Mouse (Mus musculus): ENCODE measurements around the gene Gapt.
A peak's percentile ranks its signal among the peaks of the same experiment; 100 is the strongest.
"Not testable (repeated sequence)": the region's sequence is repeated elsewhere in the genome, so short reads cannot be mapped to it uniquely, and the experiment has no call there.

Gapt gene

GRCm38 (mm10) chr13:110356941-110357340 is at the start of gene Gapt:
Gene Gapt, minus strand, starts transcription at chr13:110357199.
- DNase-seq (ENCODE audit: low spot score in 2 of 2): no peak

- peak in 1 of 2 experiments; percentile 40 for DNase-seq (ENCODE audit: low spot score in 2 of 2)
Observed at GRCm38 (mm10) chr13:110406152-110406551, 49.2 kb upstream of the Gapt start.

- DNase-seq (ENCODE audit: low spot score in 2 of 2): not testable (repeated sequence)
Observed at GRCm38 (mm10) chr13:110404686-110405085, 47.7 kb upstream of the Gapt start.

DNA sequence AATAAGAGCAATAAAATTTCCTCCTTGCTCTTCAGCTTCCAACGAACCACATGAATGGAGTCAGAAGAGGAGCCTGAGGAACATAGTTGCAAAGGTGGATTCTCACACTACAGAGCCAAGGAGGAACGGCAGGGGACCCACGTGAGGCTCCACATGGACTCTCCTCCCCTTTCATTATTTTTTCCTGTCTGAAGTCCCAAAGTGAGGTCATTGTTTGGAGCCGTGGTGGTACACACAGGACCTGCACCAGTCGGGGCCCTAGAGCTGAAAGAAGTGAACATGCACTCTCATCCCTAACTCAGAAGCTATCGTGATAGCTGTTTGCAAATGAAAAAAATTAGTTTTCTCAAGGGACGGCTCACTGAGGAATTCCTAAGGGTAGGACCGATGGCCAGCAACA is 47.1 kb upstream of the Gapt start:
- DNase-seq (ENCODE audit: low spot score in 2 of 2): no peak

DNA sequence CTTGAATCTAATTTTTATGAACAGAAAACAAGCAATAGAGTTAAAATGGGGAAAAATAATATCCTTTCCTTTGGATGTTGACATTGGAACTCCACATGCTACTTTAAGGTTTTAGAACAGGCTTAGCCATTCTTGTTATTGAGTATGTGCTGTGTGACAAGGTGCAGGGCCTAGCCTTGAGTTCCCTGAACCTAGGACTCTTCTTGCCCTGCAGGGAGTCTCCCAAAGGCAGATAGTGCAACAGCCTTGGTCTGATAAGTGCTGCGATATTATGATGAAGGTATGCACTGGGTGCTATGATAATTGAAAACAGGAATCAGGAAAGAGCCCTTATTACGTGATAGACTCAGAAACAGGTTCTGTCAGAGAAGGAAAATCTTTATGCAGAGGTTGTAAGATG is 44.9 kb upstream of the Gapt start:
- no peak for DNase-seq (ENCODE audit: low spot score in 2 of 2)

- no peak for DNase-seq (ENCODE audit: low spot score in 2 of 2)
Observed at GRCm38 (mm10) chr13:110401443-110401842, 44.4 kb upstream of the Gapt start.

DNA sequence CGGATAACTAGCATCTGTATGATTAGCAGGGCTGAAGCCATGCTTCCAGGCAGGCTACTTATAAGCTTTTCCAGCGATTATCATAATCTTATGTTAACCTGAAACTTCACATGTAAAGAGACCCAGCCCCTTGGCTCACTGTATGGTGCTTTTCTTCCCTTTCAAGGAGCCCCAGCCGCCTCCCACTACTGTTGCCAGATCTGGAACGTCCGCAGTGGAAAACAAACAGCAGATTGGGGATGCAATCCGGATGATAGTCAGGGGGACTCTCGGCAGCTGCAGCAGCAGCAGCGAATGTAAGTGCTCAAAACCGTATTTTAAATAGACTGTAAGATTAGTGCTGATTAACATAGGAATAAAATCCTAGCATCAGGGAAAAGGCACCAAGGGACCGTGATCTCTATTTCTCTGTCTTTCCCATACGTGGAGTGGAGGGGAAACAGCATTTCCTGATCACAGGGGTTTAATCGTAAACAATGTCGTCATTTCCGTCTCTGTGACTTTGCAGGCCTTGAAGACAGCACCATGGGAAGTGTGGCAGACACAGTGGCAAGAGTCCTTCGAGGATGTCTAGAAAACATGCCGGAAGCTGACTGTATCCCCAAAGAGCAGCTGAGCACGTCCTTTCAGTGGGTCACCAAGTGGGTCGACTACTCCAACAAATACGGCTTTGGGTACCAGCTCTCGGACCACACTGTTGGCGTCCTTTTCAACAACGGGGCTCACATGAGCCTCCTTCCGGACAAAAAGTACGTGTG is 41.7 kb upstream of the Gapt start:
- no peak for DNase-seq (ENCODE audit: low spot score in 2 of 2)

DNA sequence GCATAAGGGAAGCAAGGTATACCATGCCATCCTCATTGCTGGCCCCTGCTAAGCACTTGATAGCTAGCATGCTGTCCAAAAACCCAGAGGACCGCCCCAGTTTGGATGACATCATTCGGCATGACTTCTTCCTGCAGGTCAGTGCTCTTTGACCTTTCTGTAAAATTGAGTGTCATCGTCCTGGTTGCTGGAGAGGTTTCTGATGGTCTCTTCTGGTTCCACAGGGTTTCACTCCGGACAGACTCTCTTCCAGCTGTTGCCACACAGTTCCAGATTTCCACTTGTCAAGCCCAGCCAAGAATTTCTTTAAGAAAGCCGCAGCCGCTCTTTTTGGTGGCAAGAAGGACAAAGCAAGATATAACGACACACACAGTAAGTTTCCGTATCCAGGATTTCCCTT is 40.8 kb upstream of the Gapt start:
- DNase-seq (ENCODE audit: low spot score in 2 of 2): no peak

DNA sequence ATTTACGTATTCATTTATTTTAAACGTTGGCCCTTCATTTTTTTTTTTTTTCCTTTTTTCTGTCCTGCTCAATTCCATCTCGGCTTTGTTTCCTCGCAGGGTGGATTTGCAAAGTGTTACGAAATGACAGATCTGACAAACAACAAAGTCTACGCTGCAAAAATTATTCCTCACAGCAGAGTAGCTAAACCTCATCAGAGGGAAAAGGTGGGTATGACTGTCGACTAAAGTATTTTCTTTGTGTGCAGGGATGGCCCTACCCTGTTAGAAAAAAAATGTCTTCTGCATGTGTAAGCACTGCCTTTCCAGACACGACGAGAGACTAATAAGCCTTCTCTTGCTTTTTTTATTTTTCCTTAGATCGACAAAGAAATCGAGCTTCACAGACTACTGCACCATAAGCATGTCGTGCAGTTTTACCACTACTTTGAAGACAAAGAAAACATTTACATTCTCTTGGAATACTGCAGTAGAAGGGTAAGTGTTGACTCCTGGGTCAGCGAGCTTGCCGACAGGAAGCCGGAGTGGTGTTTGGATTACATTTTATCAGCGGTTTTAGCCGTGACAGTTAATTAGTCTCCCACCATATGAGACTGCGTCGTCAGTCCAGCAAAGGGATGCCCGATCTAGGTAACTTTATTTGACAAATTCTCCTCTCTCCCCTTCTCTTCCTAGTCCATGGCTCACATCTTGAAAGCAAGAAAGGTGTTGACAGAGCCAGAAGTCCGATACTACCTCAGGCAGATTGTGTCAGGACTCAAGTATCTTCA is 39.1 kb upstream of the Gapt start:
- no peak for DNase-seq (ENCODE audit: low spot score in 2 of 2)

DNA sequence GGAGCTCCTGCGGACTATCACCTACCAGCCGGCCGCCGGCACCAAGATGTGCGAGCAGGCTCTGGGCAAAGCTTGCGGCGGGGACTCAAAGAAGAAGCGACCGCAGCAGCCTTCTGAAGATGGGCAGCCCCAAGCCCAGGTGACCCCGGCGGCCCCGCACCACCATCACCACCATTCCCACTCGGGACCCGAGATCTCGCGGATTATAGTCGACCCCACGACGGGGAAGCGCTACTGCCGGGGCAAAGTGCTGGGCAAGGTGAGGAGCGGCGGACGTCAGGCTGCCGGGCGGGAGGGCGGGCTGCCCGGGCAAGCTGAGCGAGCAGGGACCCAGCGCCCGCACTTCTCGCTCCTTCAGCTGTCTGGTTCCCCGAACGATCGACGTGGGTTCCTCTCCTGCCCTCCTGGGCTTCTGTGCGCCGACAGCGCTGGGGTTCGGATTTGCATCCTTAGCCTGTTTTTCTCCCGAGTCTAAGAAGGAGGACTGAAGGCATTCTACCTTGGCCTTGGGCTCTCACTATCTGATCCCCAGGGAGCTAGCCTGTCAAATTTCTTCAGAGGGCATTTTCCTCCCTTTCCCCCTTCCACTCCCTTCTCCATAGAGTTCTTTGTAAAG is 38.3 kb upstream of the Gapt start:
- no peak for DNase-seq (ENCODE audit: low spot score in 2 of 2)

DNA sequence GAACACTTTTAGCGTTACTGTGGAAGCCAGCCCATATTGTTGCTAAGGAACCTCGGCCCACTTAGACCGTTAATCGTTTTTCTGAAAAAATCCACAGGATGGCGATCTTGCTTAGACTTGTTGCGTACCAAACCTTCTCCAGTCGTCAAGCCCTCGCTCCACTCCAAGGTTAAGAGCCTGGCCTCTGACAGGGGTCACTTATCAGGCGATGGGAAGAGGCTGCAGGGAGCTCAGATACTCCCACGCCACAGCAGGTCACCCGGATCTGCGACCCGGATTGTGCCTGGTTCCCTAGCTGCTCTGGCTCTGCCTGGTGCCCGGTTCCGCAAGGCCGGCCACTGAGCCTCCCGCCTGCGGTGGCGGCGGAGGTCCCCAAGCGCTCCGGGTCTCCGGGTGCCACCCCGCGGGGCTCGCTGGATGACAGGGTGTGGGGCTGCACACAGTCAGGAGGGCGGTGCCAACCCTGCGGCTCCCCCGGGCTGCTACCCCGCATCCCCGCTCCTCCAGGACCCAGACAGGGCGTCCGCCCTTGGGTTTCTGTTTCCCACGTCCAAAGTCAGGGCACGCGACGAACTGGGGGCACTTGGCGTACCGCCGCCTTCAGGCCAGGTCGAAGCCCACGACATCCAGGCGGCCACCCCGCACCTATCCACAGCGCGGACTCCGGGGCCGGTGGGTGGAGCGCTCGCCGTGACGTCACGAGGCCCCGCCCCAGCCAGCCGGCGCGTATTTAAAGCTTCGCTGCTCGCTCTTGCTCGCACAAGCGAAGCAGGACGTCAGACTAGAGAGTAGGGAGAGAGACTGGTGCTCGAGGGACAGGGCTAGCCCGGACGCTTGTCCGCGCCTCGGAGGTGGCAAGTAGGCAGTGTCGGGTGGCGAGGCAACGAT is 37.5 kb upstream of the Gapt start, which contains the start of gene Plk2:
TSS of gene Plk2 (plus strand) at position 756 of the 888 bp plus-strand sequence.
- DNase-seq (ENCODE audit: low spot score in 2 of 2): peak; percentile 93 to 97

GRCm38 (mm10) chr13:110392631-110393030 is 35.6 kb upstream of the Gapt start:
- no peak for DNase-seq (ENCODE audit: low spot score in 2 of 2)

DNA sequence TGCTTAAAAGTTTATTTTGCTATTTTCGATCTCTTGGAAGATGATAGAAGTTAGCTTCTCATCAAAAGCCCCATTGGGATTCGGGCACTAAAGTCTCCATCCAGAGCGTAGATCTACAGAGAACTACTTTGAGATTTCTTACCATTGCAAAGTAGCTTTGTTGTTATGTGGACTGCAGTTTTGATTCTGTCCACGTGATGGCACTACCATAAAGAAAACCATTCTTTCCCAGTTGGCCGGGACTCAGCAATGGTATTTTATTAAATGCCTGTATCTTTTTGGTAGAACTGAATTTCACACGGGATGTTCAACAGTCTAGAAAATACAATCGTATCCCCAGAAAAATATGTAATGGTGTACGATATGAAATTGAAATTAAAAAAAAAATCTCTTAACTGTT is 35.2 kb upstream of the Gapt start:
- DNase-seq (ENCODE audit: low spot score in 2 of 2): peak in 1 of 2 experiments; percentile 73

- DNase-seq (ENCODE audit: low spot score in 2 of 2): no peak
Observed at GRCm38 (mm10) chr13:110384514-110384913, 27.5 kb upstream of the Gapt start.

- DNase-seq (ENCODE audit: low spot score in 2 of 2): no peak
Observed at GRCm38 (mm10) chr13:110382447-110382901, 25.5 kb upstream of the Gapt start.

DNA sequence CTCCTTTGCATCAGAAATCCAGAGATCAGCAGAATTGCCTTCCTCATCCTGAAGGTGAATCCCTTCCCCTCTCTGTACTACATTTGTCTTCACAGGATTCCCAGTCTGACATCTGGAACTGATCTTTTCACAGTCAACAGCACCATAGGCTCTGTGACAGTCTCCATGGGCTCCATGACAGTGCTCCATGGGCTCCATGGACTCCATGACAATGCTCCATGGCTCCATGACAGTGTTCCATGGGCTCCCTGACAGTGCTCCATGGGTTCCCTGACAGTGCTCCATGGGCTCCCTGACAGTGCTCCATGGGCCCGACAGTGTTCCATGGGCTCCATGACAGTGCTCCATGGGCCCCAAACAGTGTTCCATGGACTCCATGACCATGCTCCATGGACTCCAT is 12.7 kb upstream of the Gapt start:
- DNase-seq (ENCODE audit: low spot score in 2 of 2): no peak

GRCm38 (mm10) chr13:110368556-110369040 is 11.6 kb upstream of the Gapt start:
- DNase-seq (ENCODE audit: low spot score in 2 of 2): peak in 1 of 2 experiments; percentile 24

DNA sequence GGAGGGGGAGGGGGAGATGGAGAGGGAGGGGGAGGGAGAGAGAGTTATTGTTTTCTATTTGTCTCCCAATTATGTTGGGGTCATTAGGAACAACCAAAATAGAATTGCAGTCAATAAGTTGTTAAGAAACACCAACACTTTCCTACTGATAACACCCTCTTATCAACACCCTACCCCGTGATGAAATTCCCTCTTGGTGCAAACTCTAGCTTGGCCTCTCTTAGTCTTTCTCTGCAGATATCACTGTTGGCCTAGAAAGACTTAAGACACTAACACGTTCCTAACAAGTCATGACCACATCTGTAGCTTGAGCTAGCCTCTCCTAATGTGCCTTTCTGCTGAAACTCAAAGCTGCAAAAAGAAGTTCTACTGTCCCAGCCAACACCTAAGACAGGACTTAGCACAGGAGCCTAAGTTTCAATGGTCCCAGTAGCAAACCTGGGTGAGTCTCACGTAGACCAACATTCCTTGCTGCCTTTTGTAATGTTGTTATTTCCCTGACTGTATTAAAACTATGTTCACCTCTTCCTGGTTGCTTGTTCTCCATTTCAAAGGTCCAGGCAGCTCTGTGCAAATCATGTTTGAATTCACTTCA is 11.1 kb upstream of the Gapt start:
- no peak for DNase-seq (ENCODE audit: low spot score in 2 of 2)

- no peak for DNase-seq (ENCODE audit: low spot score in 2 of 2)
Observed at GRCm38 (mm10) chr13:110366477-110366876, 9.5 kb upstream of the Gapt start.

DNA sequence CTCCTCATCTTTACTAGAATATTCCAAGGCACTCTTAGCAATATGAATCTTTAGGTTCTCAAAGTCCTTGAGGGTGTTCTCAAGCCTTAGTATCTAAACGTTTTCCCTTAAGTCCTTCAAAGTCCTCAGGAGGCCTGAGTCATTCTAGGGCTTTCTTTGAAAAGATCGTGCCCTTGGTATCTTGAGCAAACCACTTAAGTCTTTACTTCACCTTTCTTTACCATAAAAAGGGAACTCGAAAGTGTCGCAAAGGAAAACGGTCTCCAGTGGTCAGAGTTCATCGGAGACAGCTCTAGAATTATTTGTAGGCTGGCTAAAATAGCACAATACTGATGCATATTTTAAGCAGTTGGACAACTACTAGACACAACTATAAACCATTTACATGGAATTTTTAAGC is 6.7 kb upstream of the Gapt start:
- DNase-seq (ENCODE audit: low spot score in 2 of 2): no peak

DNA sequence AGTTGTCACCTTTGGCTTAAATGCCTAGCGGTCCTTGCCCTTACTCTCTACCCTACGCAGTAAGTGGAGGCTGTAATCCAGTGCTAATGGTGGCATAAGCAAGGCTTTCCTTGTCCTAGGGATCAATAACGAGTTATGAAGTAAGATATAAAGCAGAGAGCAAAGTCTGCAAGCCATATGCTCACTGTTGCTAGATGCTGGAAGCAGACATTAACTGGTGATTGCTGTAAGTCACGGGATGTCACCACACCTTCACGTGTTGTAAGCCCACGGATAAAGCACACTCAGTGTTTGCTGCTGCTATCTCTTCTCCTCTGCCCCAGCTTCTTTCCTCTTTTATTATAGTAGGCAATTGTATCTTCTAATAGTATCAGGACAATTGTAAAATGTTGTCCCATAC is 5.9 kb downstream of the Gapt start:
- DNase-seq (ENCODE audit: low spot score in 2 of 2): no peak
